Mouse (Mus musculus): ENCODE measurements around the gene Tex101.

DNA sequence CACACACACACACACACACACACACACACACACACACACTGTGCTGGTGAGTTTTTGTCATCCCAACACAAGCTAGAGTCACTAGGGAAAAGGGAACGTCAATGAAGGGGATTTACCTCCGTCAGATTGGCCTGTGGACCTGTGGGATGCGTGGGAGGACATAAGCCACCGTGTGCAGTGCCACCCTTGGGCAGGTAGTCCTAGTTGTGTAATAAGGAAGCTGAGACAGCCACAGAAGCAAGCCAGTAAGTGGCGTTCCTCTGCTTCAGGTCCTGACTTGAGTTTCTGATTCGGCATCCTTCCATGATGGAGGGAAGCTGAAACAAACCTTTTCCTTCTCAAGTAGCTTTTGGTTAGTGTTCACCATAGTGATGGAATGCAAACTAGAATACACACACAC is 32.0 kb downstream of the Tex101 start:
- TF ChIP-seq ZNF384 (IDR thresholded peaks at IDR 0.05; ENCODE audit: low read depth, low read length) (no peak), HCFC1 (IDR thresholded peaks at IDR 0.05; ENCODE audit: borderline replicate concordance, insufficient read depth, low read length) (no peak), CHD2 (IDR thresholded peaks at IDR 0.05; ENCODE audit: low read depth, low read length) (no peak)
